Mouse (Mus musculus) thymus, postnatal 25 days (tissue): Measurements from ENCODE around the gene Sqstm1.

ENCODE experiments used
- DNase-seq: peaks from one replicate; pipeline ENCODE4 v3.0.0; 2022

Sqstm1 gene

GRCm38 (mm10) chr11:50162338-50163050, 48.1 kb downstream of the Sqstm1 start:
- DNase-seq: no peak

- DNase-seq: peak; percentile 59
Measured at GRCm38 (mm10) chr11:50161578-50162304, 48.9 kb downstream of the Sqstm1 start.

GRCm38 (mm10) chr11:50159347-50159746, 51.3 kb downstream of the Sqstm1 start:
- no peak for DNase-seq

GRCm38 (mm10) chr11:50158346-50158745, 52.3 kb downstream of the Sqstm1 start:
- DNase-seq: no peak

- DNase-seq: no peak
Measured at GRCm38 (mm10) chr11:50156725-50157258, 53.8 kb downstream of the Sqstm1 start.

DNA sequence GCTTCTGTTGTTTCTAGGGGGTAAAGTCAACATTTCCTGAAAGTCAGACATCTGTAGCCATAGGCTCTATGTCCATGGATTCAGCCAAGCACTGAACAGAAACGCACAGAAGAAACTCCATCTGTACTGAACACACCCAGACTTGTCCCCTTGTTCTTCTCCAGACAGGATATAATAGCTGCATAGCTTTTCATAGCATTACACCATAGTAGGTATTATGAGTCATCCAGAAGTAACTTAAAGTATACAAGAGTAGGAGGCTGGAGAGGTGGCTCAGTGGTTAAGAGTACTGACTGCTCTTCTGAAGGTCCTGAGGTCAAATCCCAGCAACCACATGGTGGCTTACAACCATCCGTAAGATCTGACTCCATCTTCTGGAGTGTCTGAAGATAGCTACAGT, 54.8 kb downstream of the Sqstm1 start:
- no peak for DNase-seq

- DNase-seq: no peak
Measured at GRCm38 (mm10) chr11:50154777-50155520, 55.7 kb downstream of the Sqstm1 start.

DNA sequence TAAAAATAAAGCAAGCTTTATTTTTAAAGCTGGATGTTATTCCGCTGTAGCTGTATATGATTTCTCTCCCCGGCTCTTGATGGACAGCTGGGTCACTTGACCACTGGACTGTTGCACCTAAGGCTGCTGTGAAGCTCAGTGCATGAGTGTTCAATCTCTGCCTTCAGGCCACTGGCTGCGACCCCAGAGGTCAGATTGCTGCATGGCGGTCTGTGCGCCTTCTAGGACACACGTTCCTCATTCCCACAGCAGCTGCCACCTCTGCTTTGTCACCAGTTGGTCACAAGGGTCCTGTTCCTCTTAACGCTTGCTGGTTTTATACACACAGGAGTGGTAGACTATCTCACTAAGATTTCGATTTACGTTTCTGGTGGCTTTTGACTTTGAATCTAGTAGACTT, 56.5 kb downstream of the Sqstm1 start:
- no peak for DNase-seq

DNA sequence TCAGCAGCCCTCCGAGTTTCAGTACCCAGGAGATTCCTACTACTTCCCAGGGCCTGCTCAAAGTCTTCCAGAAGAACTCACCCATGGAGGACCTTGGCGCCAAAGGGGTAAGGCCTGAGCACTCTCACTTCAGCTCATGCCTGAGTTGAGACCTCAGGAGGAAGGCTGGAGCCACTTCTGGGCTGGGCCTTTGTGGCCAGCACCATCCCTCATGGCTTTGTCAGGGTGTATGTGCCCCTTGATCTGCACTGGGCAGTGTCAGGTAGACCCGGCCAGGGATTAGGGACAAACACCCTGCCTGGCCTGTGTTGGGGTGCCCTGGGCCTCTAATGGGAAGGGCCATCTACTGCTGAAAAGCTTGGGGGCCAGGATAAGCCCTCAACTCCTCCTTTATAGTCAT, 59.3 kb downstream of the Sqstm1 start:
- DNase-seq: no peak

DNA sequence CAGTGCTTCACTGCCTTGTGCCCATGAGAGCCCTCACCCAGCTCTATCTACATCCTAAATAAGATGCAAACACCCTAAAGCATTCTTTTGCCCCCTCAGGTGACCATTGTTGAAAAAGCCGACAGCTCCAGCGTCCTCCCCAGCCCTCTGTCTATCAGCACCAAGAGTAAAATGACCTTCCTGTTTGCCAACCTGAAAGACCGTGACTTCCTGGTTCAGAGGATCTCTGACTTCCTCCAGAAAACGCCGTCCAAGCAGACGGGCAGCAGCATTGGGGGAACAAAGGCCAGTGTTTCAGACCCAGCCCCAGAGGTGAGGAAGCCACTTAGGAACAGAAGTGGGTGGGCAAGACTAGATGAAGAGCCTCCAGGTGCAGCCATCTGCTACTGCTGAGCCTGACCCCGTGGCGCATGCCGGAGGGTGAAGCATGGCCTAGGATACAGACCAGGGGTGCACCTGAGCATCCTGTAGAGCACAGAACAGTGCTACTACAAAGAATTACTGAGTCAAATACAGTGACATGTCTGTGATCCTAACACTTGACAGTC, 61.0 kb downstream of the Sqstm1 start:
- DNase-seq: no peak
